In genomic region chr11:75046638-75047037, GRCm38 (mm10) we compare ENCODE assay signal across 10 mouse cellular contexts.
DNase-seq lines count a peak whose midpoint lies in the region; ATAC-seq lines count a peak whose summit lies in the region.
"Had no signal": no experiment of that assay in that cellular context is flagged by ENCODE, and none has a peak within 500 bp of the region (broad histone marks: within the 10 kb centered on the region; RNA-seq: fewer than 3 reads in every experiment).

No protein-coding gene starts in this region.

- WGBS in heart, embryonic 12.5 days: 74% methylated on average over 3 of the region's 3 CpGs
- WGBS in embryonic facial prominence, embryonic 15.5 days: 60% methylated on average over 3 of the region's 3 CpGs
- WGBS in limb, embryonic 15.5 days: 42% methylated on average over 3 of the region's 3 CpGs

- H3K27ac ChIP-seq in heart, embryonic 12.5 days (ENCODE audit: poor library complexity, severe bottlenecking): peak overlapping the region; percentile 86
- H3K27ac ChIP-seq in embryonic facial prominence, embryonic 15.5 days (replicated peaks): peak overlapping the region; percentile 81
- peak overlapping the region; percentile 79 for H3K27ac ChIP-seq in limb, embryonic 15.5 days
- H3K27ac ChIP-seq: forebrain, embryonic 13.5 days had no signal

- H3K27me3 ChIP-seq in heart, embryonic 12.5 days (replicated peaks): no peaks in the 10 kb centered on the region
- H3K27me3 ChIP-seq in embryonic facial prominence, embryonic 15.5 days: no peaks in the 10 kb centered on the region
- no peaks in the 10 kb centered on the region for H3K27me3 ChIP-seq in limb, embryonic 15.5 days
- H3K27me3 ChIP-seq: forebrain, embryonic 13.5 days had no signal

- H3K36me3 ChIP-seq in heart, embryonic 12.5 days: peaks cover 8% of the 10 kb centered on the region
- H3K36me3 ChIP-seq in embryonic facial prominence, embryonic 15.5 days: peaks cover 7% of the 10 kb centered on the region
- H3K36me3 ChIP-seq in limb, embryonic 15.5 days: 0 out of 2 replicates have a peak, but pooled peaks cover 4% of the 10 kb centered on the region

- no peak for DNase-seq in heart, adult 18-20 months
- DNase-seq in kidney, postnatal 10 days: peak; percentile 12
- DNase-seq in kidney, adult 18-20 months: no peak
- no peak for DNase-seq in left cerebral cortex, adult 11 months (ENCODE audit: low spot score)
- DNase-seq in cerebellum, postnatal 10 days: no peak

- H3K9me3 ChIP-seq in heart, embryonic 12.5 days (replicated peaks): no peaks in the 10 kb centered on the region
- no peaks in the 10 kb centered on the region for H3K9me3 ChIP-seq in embryonic facial prominence, embryonic 15.5 days (replicated peaks)
- no peaks in the 10 kb centered on the region for H3K9me3 ChIP-seq in limb, embryonic 15.5 days
- H3K9me3 ChIP-seq: forebrain, embryonic 13.5 days had no signal

- ATAC-seq in heart, embryonic 12.5 days (ENCODE audit: insufficient number of reproducible peaks, low FRiP score): no peak
- ATAC-seq in embryonic facial prominence, embryonic 15.5 days (ENCODE audit: insufficient number of reproducible peaks, low FRiP score, low TSS enrichment, low read depth): no peak
- peak; percentile 75; the same call in 1 of the 2 replicates for ATAC-seq in limb, embryonic 15.5 days (ENCODE audit: insufficient number of reproducible peaks, low FRiP score, low TSS enrichment, low read depth)
- ATAC-seq: forebrain, embryonic 13.5 days; midbrain, embryonic 16.5 days had no signal

- H3K4me2 ChIP-seq in heart, embryonic 12.5 days: no peak overlapping the region
- H3K4me2 ChIP-seq in embryonic facial prominence, embryonic 15.5 days (replicated peaks): no peak overlapping the region
- no peak overlapping the region for H3K4me2 ChIP-seq in limb, embryonic 15.5 days
- H3K4me2 ChIP-seq: forebrain, embryonic 13.5 days had no signal

- no peak overlapping the region for H3K9ac ChIP-seq in heart, embryonic 12.5 days
- no peak overlapping the region for H3K9ac ChIP-seq in embryonic facial prominence, embryonic 15.5 days
- no peak overlapping the region for H3K9ac ChIP-seq in limb, embryonic 15.5 days
- H3K9ac ChIP-seq: forebrain, embryonic 13.5 days had no signal

- peaks cover 51% of the 10 kb centered on the region for H3K4me1 ChIP-seq in heart, embryonic 12.5 days (replicated peaks)
- H3K4me1 ChIP-seq in embryonic facial prominence, embryonic 15.5 days: peaks cover 42% of the 10 kb centered on the region
- H3K4me1 ChIP-seq in limb, embryonic 15.5 days: peaks cover 55% of the 10 kb centered on the region

- no peak overlapping the region for H3K4me3 ChIP-seq in heart, embryonic 12.5 days
- no peak overlapping the region for H3K4me3 ChIP-seq in embryonic facial prominence, embryonic 15.5 days (replicated peaks)
- H3K4me3 ChIP-seq in limb, embryonic 15.5 days: no peak overlapping the region
- H3K4me3 ChIP-seq: forebrain, embryonic 13.5 days had no signal
